Mouse (Mus musculus): ENCODE data around the gene Itprip.

- TF ChIP-seq TAL1 (IDR thresholded peaks at IDR 0.05; ENCODE audit: low read length): no peak
- TF ChIP-seq GATA1 (IDR thresholded peaks at IDR 0.05; ENCODE audit: low read length): no peak
Observed at GRCm38 (mm10) chr19:47935530-47935929, 16.4 kb upstream of the Itprip start.
